ENCODE assay signal across 9 mouse cellular contexts in genomic region chr7:79211287-79211976, GRCm38 (mm10).
DNase-seq lines count a peak whose midpoint lies in the region; ATAC-seq and TF ChIP-seq lines count a peak whose summit lies in the region.
"Had no signal": no experiment of that assay in that cellular context is flagged by ENCODE, and none has a peak within 500 bp of the region (broad histone marks: within the 10 kb centered on the region; RNA-seq: fewer than 3 reads in every experiment).

No protein-coding gene starts in this region.

- TF ChIP-seq CTCF in kidney, adult 2 months (conservative IDR thresholded peaks at IDR 0.05; ENCODE audit: insufficient read depth, insufficient read length, low read depth, low read length): no peak

- peaks cover 7% of the 10 kb centered on the region for H3K4me1 ChIP-seq in forebrain, embryonic 16.5 days (replicated peaks; ENCODE audit: control insufficient read depth, insufficient read depth, low read length)
- H3K4me1 ChIP-seq in forebrain, embryonic 11.5 days (replicated peaks; ENCODE audit: control insufficient read depth, insufficient read depth, low read length): no peaks in the 10 kb centered on the region
- H3K4me1 ChIP-seq in kidney, adult 2 months (ENCODE audit: control insufficient read depth, insufficient read depth, low read length): no peaks in the 10 kb centered on the region

- no peak for DNase-seq in forebrain, embryonic 11.5 days (ENCODE audit: low spot score)
- peak; percentile 58 for DNase-seq in Muller cell, postnatal 12 days (ENCODE audit: inconsistent ontology term)
- DNase-seq in kidney, adult 2 months: peak; percentile 28
- peak; percentile 63 for DNase-seq in lung, postnatal 10 days
- DNase-seq in gastrocnemius, postnatal 25 days: no peak
- DNase-seq in c-Kit-positive CD71-positive TER-119-positive erythroid progenitor cells, embryonic 14.5 days (ENCODE audit: low spot score): no peak
- DNase-seq in layer of hippocampus, adult 9-10 months (ENCODE audit: low spot score): no peak

- no peak overlapping the region for H3K9ac ChIP-seq in forebrain, embryonic 16.5 days (replicated peaks; ENCODE audit: low read depth, low read length)
- H3K9ac ChIP-seq in forebrain, embryonic 11.5 days (ENCODE audit: low read length): no peak overlapping the region

- no peaks in the 10 kb centered on the region for H3K27me3 ChIP-seq in forebrain, embryonic 16.5 days (replicated peaks; ENCODE audit: control insufficient read depth, insufficient read depth, low read length)
- no peaks in the 10 kb centered on the region for H3K27me3 ChIP-seq in forebrain, embryonic 11.5 days (ENCODE audit: control insufficient read depth, insufficient read depth, low read length)
- no peaks in the 10 kb centered on the region for H3K27me3 ChIP-seq in kidney, adult 2 months (replicated peaks; ENCODE audit: control insufficient read depth, insufficient read depth, low read length)

- H3K27ac ChIP-seq in forebrain, embryonic 16.5 days (ENCODE audit: low read length): no peak overlapping the region
- no peak overlapping the region for H3K27ac ChIP-seq in forebrain, embryonic 11.5 days (ENCODE audit: low read depth, low read length)
- H3K27ac ChIP-seq in kidney, adult 2 months (ENCODE audit: insufficient read depth, low read depth, low read length): no peak overlapping the region

- WGBS in forebrain, embryonic 16.5 days: 20% methylated on average over 9 of the region's 9 CpGs
- 28% methylated on average over 9 of the region's 9 CpGs for WGBS in forebrain, embryonic 11.5 days
- 15% methylated on average over 9 of the region's 9 CpGs for WGBS in kidney, adult 2 months

- peak; percentile 59 for ATAC-seq in forebrain, embryonic 16.5 days
- ATAC-seq in forebrain, embryonic 11.5 days (replicated peaks; ENCODE audit: low FRiP score): no peak
- ATAC-seq: CD4-positive, CD25-positive, alpha-beta regulatory T cell, adult 4 months had no signal

- no peak overlapping the region for H3K4me2 ChIP-seq in forebrain, embryonic 16.5 days (ENCODE audit: low read length)
- H3K4me2 ChIP-seq in forebrain, embryonic 11.5 days (ENCODE audit: low read depth, low read length, severe bottlenecking): no peak overlapping the region

- no peaks in the 10 kb centered on the region; the same call in 1 of the 2 replicates for H3K9me3 ChIP-seq in forebrain, embryonic 16.5 days (ENCODE audit: control insufficient read depth, low read length)
- no peaks in the 10 kb centered on the region for H3K9me3 ChIP-seq in forebrain, embryonic 11.5 days (ENCODE audit: control insufficient read depth, low read length)

- no peak for TF ChIP-seq POLR2A in kidney, adult 2 months (IDR thresholded peaks at IDR 0.05; ENCODE audit: low read depth, low read length)

- H3K4me3 ChIP-seq in forebrain, embryonic 16.5 days (replicated peaks; ENCODE audit: low read length): no peak overlapping the region
- no peak overlapping the region for H3K4me3 ChIP-seq in forebrain, embryonic 11.5 days (ENCODE audit: low read depth, low read length)
- H3K4me3 ChIP-seq in kidney, adult 2 months (ENCODE audit: insufficient read depth, low read depth, low read length): no peak overlapping the region

- no peaks in the 10 kb centered on the region for H3K36me3 ChIP-seq in forebrain, embryonic 16.5 days (ENCODE audit: control insufficient read depth, insufficient read depth)
- H3K36me3 ChIP-seq in forebrain, embryonic 11.5 days (ENCODE audit: control insufficient read depth, insufficient read depth, low read length): no peaks in the 10 kb centered on the region
- H3K36me3 ChIP-seq in kidney, adult 2 months (ENCODE audit: control insufficient read depth, insufficient read depth, low read length): no peaks in the 10 kb centered on the region

Comparison
In these comparisons a context has a peak if more than half of its experiments do, and no peak if none do; other contexts are left out.
1. DNase-seq: peak in Muller cell, postnatal 12 days (single experiment), kidney, adult 2 months (single experiment) and lung, postnatal 10 days (single experiment); none in forebrain, embryonic 11.5 days (single experiment), gastrocnemius, postnatal 25 days (single experiment), c-Kit-positive CD71-positive TER-119-positive erythroid progenitor cells, embryonic 14.5 days (single experiment) and layer of hippocampus, adult 9-10 months (single experiment).